Mouse (Mus musculus) lung, adult 2 months (tissue): Measurements from ENCODE around the gene Shank3.

Source experiments
- CTCF ChIP-seq: fragments of 200-500 bp; IDR thresholded peaks from 2 replicates; pipeline ENCODE4 v1.5.1; 2011; ENCODE audit warnings: mild to moderate bottlenecking, low read length, control low read depth; ENCODE audit not compliant: insufficient read depth
- POLR2A ChIP-seq: fragments of 200-500 bp; IDR thresholded peaks from 2 replicates; pipeline ENCODE4 v1.6.1; 2011; ENCODE audit warnings: low read depth, mild to moderate bottlenecking, control low read depth, low read length, borderline replicate concordance; ENCODE audit errors: extremely low read depth

- TF ChIP-seq CTCF, result no peak
- no peak for TF ChIP-seq POLR2A
These were observed 11.2 kb upstream of the Shank3 start for GRCm38 (mm10) chr15:89488182-89488581.
